Mouse (Mus musculus) lung, adult 2 months (tissue): ENCODE data around the gene Usp15.

ENCODE experiments used
- CTCF ChIP-seq: fragments of 200-500 bp; IDR thresholded peaks from 2 replicates; pipeline ENCODE4 v1.5.1; 2011; ENCODE audit warnings: mild to moderate bottlenecking, low read length, control low read depth; ENCODE audit not compliant: insufficient read depth
- POLR2A ChIP-seq: fragments of 200-500 bp; IDR thresholded peaks from 2 replicates; pipeline ENCODE4 v1.6.1; 2011; ENCODE audit warnings: low read depth, mild to moderate bottlenecking, control low read depth, low read length, borderline replicate concordance; ENCODE audit errors: extremely low read depth

DNA sequence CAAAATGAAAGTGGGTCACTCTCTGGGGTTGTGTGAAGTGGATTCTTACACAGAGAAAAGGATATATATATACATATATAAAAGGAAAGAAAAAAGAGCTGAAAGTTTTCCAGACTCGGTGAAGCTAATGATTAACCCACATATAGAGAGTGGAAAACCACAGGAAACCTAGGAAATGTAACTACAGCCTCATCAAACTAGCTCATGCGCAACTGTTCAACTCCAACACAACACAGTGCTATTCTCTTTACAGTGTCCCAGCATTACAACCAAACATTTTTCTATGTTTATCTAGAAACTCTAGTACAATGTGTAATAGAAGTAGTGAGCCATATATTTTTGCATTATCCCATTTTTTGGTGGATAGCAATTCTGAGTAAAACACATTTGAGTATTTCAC lies 96.2 kb downstream of the Usp15 start:
- no peak for TF ChIP-seq CTCF
- no peak for TF ChIP-seq POLR2A
